Mouse (Mus musculus): ENCODE data around the gene Tmx4. TPM values are rescaled to one million over a fixed set of nuclear protein-coding genes. Genes with fewer than 3 reads are reported as not detected.

The Tmx4 gene
- polyA plus RNA-seq, 1 experiment from 2014 or later, result 6.3 TPM

DNA sequence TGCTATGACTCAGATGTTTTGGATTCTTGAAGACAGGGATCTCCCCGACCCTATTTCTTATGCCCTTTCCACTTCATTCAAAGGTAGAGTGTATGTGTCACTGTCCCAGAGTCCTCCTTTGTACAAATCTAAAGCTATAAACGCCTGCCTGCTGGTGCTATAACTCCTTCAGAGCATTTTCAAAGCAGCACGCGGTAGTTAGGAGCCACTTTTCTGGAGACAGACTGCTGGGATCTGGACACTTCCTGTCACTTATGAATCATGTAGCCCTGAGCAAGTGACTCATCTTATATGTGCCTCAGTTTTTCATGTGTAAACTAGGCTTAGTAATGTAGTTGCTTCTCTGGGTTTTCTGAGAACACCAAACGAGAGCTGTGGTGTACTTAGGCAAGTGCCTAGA is 98.8 kb downstream of the Tmx4 start:
- no peaks in the 10 kb centered on the region for H3K27me3 ChIP-seq (replicated peaks; ENCODE audit: control insufficient read depth, insufficient read depth, low read length)
- no peak for ATAC-seq
- H3K4me1 ChIP-seq (replicated peaks; ENCODE audit: control insufficient read depth, insufficient read depth, low read length), result no peaks in the 10 kb centered on the region
- 70% methylated on average over 5 of the region's 5 CpGs for WGBS
- no peaks in the 10 kb centered on the region for H3K9me3 ChIP-seq (ENCODE audit: control insufficient read depth)
- no peak overlapping the region for H3K4me2 ChIP-seq (replicated peaks; ENCODE audit: low read depth)
- no peak overlapping the region for H3K9ac ChIP-seq (ENCODE audit: low read depth, low read length)
- no peaks in the 10 kb centered on the region for H3K36me3 ChIP-seq (ENCODE audit: control insufficient read depth, insufficient read depth)
- TF ChIP-seq CTCF (IDR thresholded peaks at IDR 0.05; ENCODE audit: low read depth), result no peak
- H3K4me3 ChIP-seq (ENCODE audit: low read depth, low read length), result no peak overlapping the region
- H3K27ac ChIP-seq (ENCODE audit: low read depth, low read length), result no peak overlapping the region

DNA sequence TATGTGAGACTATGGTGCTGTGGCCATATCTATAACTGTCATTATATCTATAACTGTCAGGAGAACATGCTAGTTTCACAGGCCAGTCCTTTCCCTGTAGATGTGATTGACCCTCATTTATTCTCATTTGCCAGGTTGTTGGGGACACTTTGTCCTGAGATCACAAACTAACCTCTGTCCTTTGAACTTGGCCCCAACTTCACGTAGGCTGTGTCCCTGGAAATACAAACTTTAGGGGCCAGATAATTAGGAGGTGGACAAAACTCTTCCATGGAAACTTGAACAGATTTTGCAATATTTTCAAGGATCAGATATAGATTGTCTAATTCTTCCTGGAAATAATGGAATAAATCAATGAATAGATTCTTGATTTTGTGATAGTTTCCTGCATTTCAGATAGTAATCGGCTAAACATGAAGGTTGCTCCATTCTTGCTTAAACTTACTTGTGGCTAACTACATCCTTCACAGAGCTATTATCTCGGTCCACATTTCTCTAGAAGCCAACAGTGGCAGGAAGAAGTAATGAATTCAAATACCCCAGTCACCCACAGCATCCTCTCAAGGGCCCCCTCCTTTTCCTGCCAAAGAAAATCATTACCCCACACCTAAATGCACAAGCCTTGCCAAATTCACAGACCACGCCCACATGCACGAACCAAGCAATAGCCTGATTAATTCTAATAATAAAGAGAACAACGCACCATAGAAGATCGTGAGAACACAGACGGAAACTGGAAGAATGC is 99.5 kb downstream of the Tmx4 start:
- no peak for ATAC-seq
- Histone ChIP-seq H3K9ac (ENCODE audit: low read depth, low read length) (no peak overlapping the region), H3K36me3 (ENCODE audit: control insufficient read depth, insufficient read depth) (no peaks in the 10 kb centered on the region), H3K27me3 (replicated peaks; ENCODE audit: control insufficient read depth, insufficient read depth, low read length) (no peaks in the 10 kb centered on the region), H3K27ac (ENCODE audit: low read depth, low read length) (no peak overlapping the region), H3K9me3 (ENCODE audit: control insufficient read depth) (no peaks in the 10 kb centered on the region), H3K4me3 (ENCODE audit: low read depth, low read length) (no peak overlapping the region), H3K4me1 (replicated peaks; ENCODE audit: control insufficient read depth, insufficient read depth, low read length) (no peaks in the 10 kb centered on the region), H3K4me2 (replicated peaks; ENCODE audit: low read depth) (no peak overlapping the region)
- WGBS, result 72% methylated on average over 8 of the region's 8 CpGs
- no peak for TF ChIP-seq CTCF (IDR thresholded peaks at IDR 0.05; ENCODE audit: low read depth)

Other genes with a start within 250 kb of the Tmx4 start
- 0.07 and 0.09 TPM in 2 replicates for gene Hao1, start 89.8 kb downstream of the Tmx4 start, polyA plus RNA-seq (2015; fragmentation: Nextera tagmentation; extraction: Ambion mirVana)
- 7.7 and 8.2 TPM in 2 replicates for gene Plcb1, start 141.9 kb upstream of the Tmx4 start, polyA plus RNA-seq (2015; fragmentation: Nextera tagmentation; extraction: Ambion mirVana)